Mouse (Mus musculus): ENCODE measurements around the gene Dolk. TPM values are rescaled to one million over a fixed set of nuclear protein-coding genes. Genes with fewer than 3 reads are reported as not detected.

Gene Dolk
- polyA plus RNA-seq, 1 experiment from 2014 or later, result 33.7 TPM

DNA sequence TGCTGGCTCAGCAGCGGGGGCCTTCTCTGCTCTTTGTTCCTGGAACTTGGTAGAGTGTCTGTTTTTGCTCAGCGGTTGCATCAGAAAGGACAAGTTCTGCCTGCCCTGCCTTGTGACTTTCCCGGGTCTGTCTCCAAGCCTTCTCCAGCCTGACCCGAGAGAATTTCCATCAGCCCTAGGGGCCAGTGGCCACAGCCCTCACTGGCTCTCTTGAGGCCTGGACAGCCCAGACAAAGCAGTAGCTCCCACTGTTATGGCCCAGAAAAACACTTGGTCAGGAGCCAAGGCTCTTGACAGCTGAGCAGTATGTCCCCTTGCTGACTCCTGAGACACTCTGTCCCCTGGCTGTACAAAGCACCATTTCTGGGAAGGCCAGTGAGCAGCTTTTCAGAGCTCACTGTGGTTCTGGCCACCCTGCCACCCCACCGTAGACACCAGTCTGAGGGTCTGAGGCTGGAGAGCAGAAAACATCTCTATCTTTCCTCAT is 20.3 kb downstream of the Dolk start, which contains the start of gene Phyhd1:
Gene Phyhd1, plus strand, starts transcription at position 437 of the 487 bp plus-strand sequence.
- peaks cover 57% of the 10 kb centered on the region for H3K4me1 ChIP-seq (replicated peaks)
- no peaks in the 10 kb centered on the region for H3K9me3 ChIP-seq
- peak within 1 kb of the TSS; percentile 82 for H3K27ac ChIP-seq
- peak within 1 kb of the TSS; percentile 8; the same call in 1 of the 2 replicates for H3K9ac ChIP-seq
- WGBS, result 37% methylated on average over 5 of the region's 5 CpGs
- H3K4me2 ChIP-seq, result no peak within 1 kb of the TSS
- H3K36me3 ChIP-seq, result peaks cover 53% of the 10 kb centered on the region
- no peaks in the 10 kb centered on the region for H3K27me3 ChIP-seq
- no peak for ATAC-seq (ENCODE audit: low FRiP score)
- no peak within 1 kb of the TSS for H3K4me3 ChIP-seq

DNA sequence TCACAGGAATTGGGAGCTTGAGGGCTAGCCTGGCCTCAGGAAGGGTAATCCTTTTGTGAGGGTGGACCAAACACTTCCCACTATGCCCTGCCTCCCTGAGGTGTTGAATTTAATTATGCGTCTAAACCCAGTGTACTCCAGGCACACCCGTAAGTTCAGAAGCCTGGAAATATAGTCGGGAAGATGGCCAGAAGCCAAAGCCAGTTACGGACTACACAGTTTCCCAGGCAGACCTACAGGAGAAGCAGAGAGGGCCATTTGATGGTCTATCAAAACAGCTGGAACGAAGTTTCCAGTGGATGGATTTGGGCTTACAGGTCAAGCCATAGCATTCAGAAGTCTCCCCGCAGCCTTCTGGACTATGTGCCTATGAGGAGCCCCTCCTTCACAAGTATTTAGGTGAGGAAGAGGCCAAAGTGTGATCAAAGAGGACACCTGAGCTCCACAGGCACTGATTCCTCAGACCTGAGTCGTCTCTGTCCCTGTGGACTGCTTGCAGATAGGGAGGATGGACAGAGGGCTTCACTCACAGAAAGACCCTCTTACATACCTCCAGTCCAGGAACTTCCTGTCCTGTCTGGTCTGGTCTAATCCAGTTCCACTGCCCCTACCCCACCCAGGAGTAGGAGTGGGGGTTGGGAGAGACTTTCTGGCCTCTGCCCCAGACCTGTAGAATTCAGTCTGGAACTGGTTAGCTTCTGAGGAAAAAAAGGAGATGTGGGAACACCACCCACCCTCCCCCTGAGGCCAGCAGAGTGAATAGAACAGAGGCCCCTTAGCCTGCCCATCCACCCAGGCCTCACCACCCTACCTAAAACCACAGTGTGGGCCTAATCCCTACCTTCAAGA is 21.2 kb downstream of the Dolk start:
- peak overlapping the region; percentile 8; the same call in 1 of the 2 replicates for H3K9ac ChIP-seq
- peak overlapping the region; percentile 82 for H3K27ac ChIP-seq
- H3K9me3 ChIP-seq, result no peaks in the 10 kb centered on the region
- H3K27me3 ChIP-seq, result no peaks in the 10 kb centered on the region
- no peak overlapping the region for H3K4me2 ChIP-seq
- peaks cover 55% of the 10 kb centered on the region for H3K4me1 ChIP-seq (replicated peaks)
- H3K4me3 ChIP-seq, result no peak overlapping the region
- no peak for ATAC-seq (ENCODE audit: low FRiP score)
- H3K36me3 ChIP-seq, result peaks cover 62% of the 10 kb centered on the region
- WGBS, result 75% methylated on average over 7 of the region's 7 CpGs

DNA sequence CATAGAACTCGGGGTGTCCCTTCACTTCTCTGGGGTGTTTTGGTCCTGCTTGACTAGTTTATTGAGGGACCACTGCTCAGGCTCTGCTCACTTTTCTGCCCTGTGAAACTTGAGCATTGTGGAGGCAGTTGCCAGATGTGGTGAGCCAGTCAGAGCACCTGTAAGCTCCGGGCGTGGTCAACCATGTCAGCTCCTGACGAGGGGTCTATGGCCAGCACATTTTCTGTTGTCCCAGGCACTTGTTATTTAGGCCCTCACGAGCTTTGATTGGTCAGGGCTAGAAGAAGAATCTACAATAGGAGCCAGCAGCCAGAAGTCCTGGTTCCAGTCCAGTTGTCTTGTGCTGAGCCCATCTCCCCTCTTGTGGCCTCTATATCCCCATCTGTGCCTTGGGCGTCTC is 22.3 kb downstream of the Dolk start:
- H3K4me3 ChIP-seq, result no peak overlapping the region
- no peak overlapping the region for H3K9ac ChIP-seq
- no peaks in the 10 kb centered on the region for H3K27me3 ChIP-seq
- H3K36me3 ChIP-seq, result peaks cover 73% of the 10 kb centered on the region
- no peak for ATAC-seq (ENCODE audit: low FRiP score)
- no peaks in the 10 kb centered on the region for H3K9me3 ChIP-seq
- 93% methylated on average over 6 of the region's 6 CpGs for WGBS
- peaks cover 65% of the 10 kb centered on the region for H3K4me1 ChIP-seq (replicated peaks)
- H3K4me2 ChIP-seq, result no peak overlapping the region
- peak overlapping the region; percentile 60; the same call in 1 of the 2 replicates for H3K27ac ChIP-seq

DNA sequence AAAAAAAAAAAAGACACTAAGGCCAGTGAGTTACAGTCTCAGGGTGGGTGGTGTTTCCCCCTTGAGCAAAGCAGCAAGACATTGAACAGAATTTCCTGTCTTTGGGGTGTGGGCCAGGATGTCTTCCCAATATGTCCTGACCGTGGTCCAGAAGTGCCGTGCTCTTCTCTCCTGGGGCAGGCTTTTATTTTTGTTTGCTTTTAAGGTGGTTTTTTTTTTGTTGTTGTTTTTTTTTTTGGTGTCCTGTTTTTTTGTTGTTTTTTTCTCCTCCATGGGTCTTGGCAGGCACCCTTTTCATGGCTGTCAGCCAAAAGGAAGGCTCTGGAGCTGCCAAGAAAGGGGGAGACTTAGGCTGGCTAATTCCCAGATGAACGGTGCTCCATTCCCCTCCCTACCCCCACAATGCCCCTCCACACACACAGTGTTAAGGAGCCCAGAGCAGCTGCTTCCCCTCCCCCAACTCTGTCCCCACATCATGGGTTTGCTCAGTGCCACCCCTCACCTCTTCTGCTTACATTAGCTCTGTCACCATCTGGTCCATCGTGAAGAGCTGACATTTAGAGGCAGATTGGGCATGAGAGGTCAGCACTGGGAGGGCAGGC is 23.2 kb downstream of the Dolk start:
- peak; percentile 57; the same call in 1 of the 2 replicates for ATAC-seq (ENCODE audit: low FRiP score)
- peaks cover 73% of the 10 kb centered on the region for H3K4me1 ChIP-seq (replicated peaks)

DNA sequence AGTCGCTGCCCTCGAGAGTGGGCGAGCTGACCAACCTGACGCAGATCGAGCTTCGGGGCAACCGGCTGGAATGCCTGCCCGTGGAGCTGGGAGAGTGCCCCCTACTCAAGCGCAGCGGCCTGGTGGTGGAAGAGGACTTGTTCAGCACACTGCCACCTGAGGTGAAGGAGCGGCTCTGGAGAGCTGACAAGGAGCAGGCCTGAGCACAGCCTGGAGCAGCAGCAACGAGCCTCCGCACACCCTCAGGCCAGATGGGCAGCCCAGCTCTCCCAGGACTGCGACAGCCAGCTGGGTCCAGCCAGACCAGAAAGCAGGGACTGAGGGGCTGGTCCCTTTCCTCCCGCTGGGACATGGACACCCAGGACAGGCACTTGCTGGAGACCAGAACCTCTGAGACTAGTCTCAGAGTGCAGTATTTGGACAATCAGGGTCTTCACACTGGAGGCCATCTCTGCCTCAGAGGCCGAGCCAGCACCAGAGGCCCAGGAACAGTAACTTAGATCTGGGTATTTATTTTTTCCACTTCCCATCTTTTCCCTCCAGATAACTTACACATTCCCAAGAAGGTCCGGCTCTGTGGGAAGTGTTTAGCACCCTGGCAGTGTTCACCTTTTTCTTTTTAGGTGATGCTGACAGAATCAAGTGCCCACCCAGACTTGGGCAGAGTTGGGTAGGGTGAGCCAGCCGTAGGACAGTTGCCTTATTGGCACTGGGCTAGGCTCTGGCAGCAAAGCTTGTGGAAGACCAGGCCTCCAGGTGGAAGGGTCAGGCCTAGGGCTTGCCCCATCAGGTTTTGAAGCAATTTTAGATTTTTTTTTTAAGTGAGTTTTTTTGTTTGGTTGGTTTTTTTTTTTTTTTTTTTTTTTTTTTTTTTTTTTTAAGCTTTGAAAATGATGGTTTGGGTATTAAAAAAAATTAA is 24.0 kb downstream of the Dolk start:
- H3K27ac ChIP-seq, result peak overlapping the region; percentile 55
- no peak for ATAC-seq (ENCODE audit: low FRiP score)

More for the DNA sequence above, 23.2 kb downstream of the Dolk start:
- H3K27ac ChIP-seq, result peak overlapping the region; percentile 60
- no peaks in the 10 kb centered on the region for H3K9me3 ChIP-seq
- H3K4me2 ChIP-seq, result no peak overlapping the region
- H3K9ac ChIP-seq, result no peak overlapping the region
- H3K36me3 ChIP-seq, result peaks cover 79% of the 10 kb centered on the region
- H3K4me3 ChIP-seq, result no peak overlapping the region
- WGBS, result 49% methylated on average over 4 of the region's 4 CpGs
- H3K27me3 ChIP-seq, result no peaks in the 10 kb centered on the region

DNA sequence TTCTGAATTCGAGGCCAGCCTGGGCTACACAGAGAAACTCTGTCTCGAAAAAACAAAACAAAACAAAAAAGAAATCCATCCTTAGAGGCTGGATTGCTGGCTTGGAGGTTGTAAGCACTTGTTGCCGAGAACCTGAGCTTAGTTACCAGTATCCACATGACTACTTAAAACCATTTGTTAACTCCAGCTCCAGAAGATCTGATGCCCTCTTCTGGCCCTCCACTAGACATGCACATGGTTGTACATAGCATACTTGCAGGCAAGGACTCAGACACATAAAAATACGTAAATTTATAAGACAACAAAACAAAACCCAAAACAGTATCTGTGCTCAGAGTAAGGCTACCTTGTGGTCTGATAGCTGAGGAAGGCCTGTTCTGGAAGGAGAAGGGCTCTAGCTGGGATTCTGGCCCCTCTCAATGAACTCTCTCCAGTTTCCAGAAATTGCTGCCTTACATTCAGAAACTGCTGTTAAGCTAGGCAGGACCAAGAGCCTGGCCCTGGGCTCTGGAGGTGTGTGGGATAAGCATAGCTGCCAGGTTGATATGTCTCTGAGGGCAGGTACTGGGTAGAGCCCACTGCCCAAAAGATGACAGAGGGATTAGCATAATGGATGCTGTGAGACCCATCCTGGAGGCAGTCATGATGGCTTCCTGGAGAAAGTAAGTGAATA is 24.9 kb downstream of the Dolk start:
- Histone ChIP-seq H3K36me3 (peaks cover 90% of the 10 kb centered on the region), H3K4me1 (replicated peaks) (peaks cover 65% of the 10 kb centered on the region)

More for the DNA sequence above, 24.0 kb downstream of the Dolk start:
- Histone ChIP-seq H3K27me3 (no peaks in the 10 kb centered on the region), H3K4me1 (replicated peaks) (peaks cover 75% of the 10 kb centered on the region), H3K4me2 (no peak overlapping the region), H3K9ac (peak overlapping the region; percentile 11; the same call in 1 of the 2 replicates), H3K4me3 (no peak overlapping the region), H3K9me3 (no peaks in the 10 kb centered on the region), H3K36me3 (peaks cover 86% of the 10 kb centered on the region)
- 87% methylated on average over 18 of the region's 18 CpGs for WGBS

DNA sequence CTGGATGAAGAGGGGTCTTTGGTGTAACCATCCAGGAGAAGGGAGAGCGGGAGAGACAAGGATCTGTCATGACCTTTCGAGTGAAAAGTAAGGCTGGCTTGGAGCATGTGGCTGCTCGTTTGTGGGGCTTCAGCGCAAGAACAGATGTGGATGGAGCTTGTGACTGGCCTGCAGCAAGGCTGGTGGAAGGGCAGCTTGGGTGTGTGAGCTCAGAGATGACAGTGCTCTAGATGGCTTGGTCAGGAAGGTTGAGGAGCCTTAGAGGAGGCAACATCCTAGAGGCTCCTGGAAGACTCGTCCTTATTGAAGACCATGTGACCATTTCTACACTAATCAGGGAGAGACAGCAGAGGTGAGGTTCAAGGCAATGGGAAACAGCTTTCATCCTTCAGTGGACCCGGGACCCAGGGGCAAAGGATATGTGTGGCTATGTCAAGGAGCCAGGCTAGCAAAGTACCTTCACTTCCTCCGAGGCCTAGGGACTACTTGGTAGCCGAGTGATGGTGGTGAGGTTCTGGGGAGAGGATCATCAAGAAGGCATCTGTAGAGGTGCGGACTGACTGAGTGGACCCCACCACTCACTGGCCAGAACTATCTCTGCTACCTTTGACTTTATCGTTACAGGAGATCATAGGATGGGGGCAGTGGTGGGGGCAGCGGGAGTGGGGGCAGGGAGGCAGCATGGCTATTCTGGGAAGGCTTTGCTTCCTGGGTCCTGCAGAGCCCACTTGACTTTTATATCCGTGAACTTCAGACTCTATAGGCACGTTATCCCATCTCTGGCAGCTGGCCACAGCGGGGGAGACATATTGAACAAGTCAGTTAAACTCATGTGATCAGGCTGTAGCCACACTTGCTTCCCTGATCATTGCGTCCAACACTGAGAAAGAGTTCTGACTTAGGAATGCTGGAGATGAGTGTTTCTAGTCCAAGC is 26.7 kb downstream of the Dolk start:
- peaks cover 96% of the 10 kb centered on the region for H3K36me3 ChIP-seq
- WGBS, result 91% methylated on average over 15 of the region's 15 CpGs
- H3K27me3 ChIP-seq, result no peaks in the 10 kb centered on the region
- H3K27ac ChIP-seq, result no peak overlapping the region
- H3K9ac ChIP-seq, result no peak overlapping the region
- no peaks in the 10 kb centered on the region for H3K9me3 ChIP-seq
- H3K4me2 ChIP-seq, result no peak overlapping the region
- no peak for ATAC-seq (ENCODE audit: low FRiP score)
- H3K4me1 ChIP-seq (replicated peaks), result peaks cover 47% of the 10 kb centered on the region
- no peak overlapping the region for H3K4me3 ChIP-seq

More for the DNA sequence above, 24.9 kb downstream of the Dolk start:
- H3K9ac ChIP-seq, result no peak overlapping the region
- H3K9me3 ChIP-seq, result no peaks in the 10 kb centered on the region
- no peak for ATAC-seq (ENCODE audit: low FRiP score)
- H3K27ac ChIP-seq, result peak overlapping the region; percentile 55; the same call in 1 of the 2 replicates
- 88% methylated on average over 4 of the region's 4 CpGs for WGBS
- no peak overlapping the region for H3K4me3 ChIP-seq
- H3K27me3 ChIP-seq, result no peaks in the 10 kb centered on the region
- no peak overlapping the region for H3K4me2 ChIP-seq

DNA sequence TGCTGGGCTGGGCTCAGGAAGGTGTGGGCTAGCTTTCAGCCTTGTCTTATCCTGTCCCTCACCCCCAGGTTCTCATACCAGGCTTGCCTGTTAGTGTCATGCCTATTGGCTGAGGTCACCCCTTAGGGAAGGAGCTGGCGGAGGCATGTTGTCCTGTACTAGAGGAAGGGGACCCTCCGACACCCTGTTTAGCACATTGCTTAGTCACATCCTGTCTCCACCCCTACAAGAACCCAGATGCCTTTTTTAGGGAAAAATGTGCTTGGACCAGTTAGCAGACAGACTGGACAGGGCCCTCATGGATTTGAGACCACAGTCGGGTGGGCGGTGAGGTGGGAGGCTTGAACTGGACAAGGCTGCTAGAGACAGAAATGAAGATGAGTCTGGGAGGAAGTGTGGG is 27.5 kb downstream of the Dolk start:
- Histone ChIP-seq H3K27me3 (no peaks in the 10 kb centered on the region), H3K4me1 (replicated peaks) (peaks cover 41% of the 10 kb centered on the region), H3K9me3 (no peaks in the 10 kb centered on the region), H3K27ac (no peak overlapping the region), H3K36me3 (peaks cover 94% of the 10 kb centered on the region), H3K9ac (no peak overlapping the region; the same call in 1 of the 2 replicates), H3K4me3 (no peak overlapping the region), H3K4me2 (no peak overlapping the region)
- no peak for ATAC-seq (ENCODE audit: low FRiP score)
- 90% methylated on average over 4 of the region's 4 CpGs for WGBS

DNA sequence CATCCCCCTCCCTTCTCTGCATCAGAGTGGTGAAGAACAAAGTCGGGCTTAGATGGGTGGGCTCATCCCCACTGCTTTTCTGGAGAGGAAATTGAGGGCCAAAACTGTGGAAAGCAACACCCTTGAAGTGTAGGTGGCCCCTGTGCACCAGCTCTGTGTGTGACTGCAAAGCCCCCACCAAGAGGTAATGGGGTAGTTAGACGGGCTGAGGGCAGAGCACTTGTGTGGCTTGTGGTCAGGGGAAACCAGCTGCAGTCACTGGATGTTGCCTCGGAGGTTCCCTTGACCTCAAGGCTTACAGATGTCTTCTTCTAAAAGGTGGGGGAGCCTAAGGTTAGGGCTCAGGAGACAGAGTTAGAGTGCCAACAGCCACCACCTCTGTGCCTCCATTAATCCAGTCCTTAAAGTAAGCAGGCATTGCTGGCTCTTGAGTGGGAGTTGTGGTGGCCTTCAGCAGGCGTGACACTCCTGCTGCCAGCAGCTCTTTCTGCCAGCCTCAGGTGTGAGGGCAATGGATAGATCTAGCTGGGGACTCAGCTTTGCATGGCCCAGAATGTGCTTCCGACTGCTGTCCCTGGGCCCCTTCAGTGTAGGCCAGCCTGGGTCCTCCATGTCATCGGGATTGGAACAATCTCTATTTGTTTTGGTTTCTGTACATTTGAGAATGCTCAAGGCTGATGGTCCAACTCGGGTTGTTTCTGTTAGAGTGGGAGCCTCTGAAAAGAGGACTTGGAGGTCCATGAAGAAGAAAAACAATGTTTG is 28.3 kb downstream of the Dolk start:
- WGBS, result 86% methylated on average over 7 of the region's 7 CpGs

More for the DNA sequence above, 28.3 kb downstream of the Dolk start:
- ATAC-seq (ENCODE audit: low FRiP score), result no peak
- peaks cover 34% of the 10 kb centered on the region for H3K4me1 ChIP-seq (replicated peaks)
- H3K4me2 ChIP-seq, result no peak overlapping the region
- H3K9me3 ChIP-seq, result no peaks in the 10 kb centered on the region
- H3K27ac ChIP-seq, result no peak overlapping the region
- H3K36me3 ChIP-seq, result peaks cover 93% of the 10 kb centered on the region
- no peaks in the 10 kb centered on the region for H3K27me3 ChIP-seq
- no peak overlapping the region for H3K9ac ChIP-seq
- H3K4me3 ChIP-seq, result no peak overlapping the region

Data from hindbrain, embryonic 13.5 days (tissue).